Mouse (Mus musculus) liver, embryonic 13.5 days (tissue): Measurements from ENCODE around the gene Lrrc4. TPM values are rescaled to one million over a fixed set of nuclear protein-coding genes. Genes with fewer than 3 reads are reported as not detected.

Source experiments
- ATAC-seq: fragments of 200-750 bp; cut with Nextera tagmentation; 2 replicates; pipeline ENCODE4 v1.8.0; 2017; ENCODE audit warnings: low read depth, mild to moderate bottlenecking, moderate number of reproducible peaks, moderate library complexity
- DNase-seq: peaks from one replicate; pipeline ENCODE4 v3.0.0; 2022
- H3K27ac ChIP-seq: fragments of 300-500 bp; sonication (generic); 2 replicates; pipeline ENCODE4 v1.5.1; 2015; ENCODE audit warnings: moderate library complexity, mild to moderate bottlenecking, inconsistent platforms
- H3K27me3 ChIP-seq: fragments of 300-500 bp; sonication (generic); 2 replicates; pipeline ENCODE4 v1.6.1; 2015; ENCODE audit warnings: mild to moderate bottlenecking, inconsistent platforms
- H3K36me3 ChIP-seq: fragments of 300-500 bp; sonication (generic); 2 replicates; pipeline ENCODE4 v1.6.1; 2015; ENCODE audit warnings: mild to moderate bottlenecking, inconsistent platforms
- H3K4me1 ChIP-seq: fragments of 300-500 bp; sonication (generic); replicated peaks from 2 replicates; pipeline ENCODE4 v1.6.1; 2015; ENCODE audit warnings: inconsistent platforms
- H3K4me2 ChIP-seq: fragments of 300-500 bp; sonication (generic); 2 replicates; pipeline ENCODE4 v1.6.1; 2015; ENCODE audit warnings: inconsistent platforms, mild to moderate bottlenecking, moderate library complexity
- H3K4me3 ChIP-seq: fragments of 300-500 bp; sonication (generic); replicated peaks from 2 replicates; pipeline ENCODE4 v1.5.1; 2015; ENCODE audit warnings: mild to moderate bottlenecking, inconsistent platforms
- H3K9ac ChIP-seq: fragments of 300-500 bp; sonication (generic); 2 replicates; pipeline ENCODE4 v1.6.1; 2015; ENCODE audit warnings: mild to moderate bottlenecking, inconsistent platforms
- H3K9me3 ChIP-seq: fragments of 300-500 bp; sonication (generic); replicated peaks from 2 replicates; pipeline ENCODE4 v1.6.1; 2016; ENCODE audit warnings: inconsistent platforms
- WGBS: fragments of 180-500 bp; shearing (Covaris S2); methylation state at CpG from one replicate; pipeline ENCODE4 v1.1.7; 2015; ENCODE audit not compliant: insufficient replicate concordance; 5-methylcytosine and 5-hydroxymethylcytosine counted together
- polyA plus RNA-seq: library from polyadenylated mRNA; unstranded; fragments of >200 nt; fragmentation: Nextera tagmentation; extraction: Ambion mirVana; gene quantifications from 2 replicates; pipeline ENCODE4 v1.2.1, GENCODE M21; 2015

Gene Lrrc4
- polyA plus RNA-seq, 1 experiment from 2014 or later, result 0.08 TPM

DNA sequence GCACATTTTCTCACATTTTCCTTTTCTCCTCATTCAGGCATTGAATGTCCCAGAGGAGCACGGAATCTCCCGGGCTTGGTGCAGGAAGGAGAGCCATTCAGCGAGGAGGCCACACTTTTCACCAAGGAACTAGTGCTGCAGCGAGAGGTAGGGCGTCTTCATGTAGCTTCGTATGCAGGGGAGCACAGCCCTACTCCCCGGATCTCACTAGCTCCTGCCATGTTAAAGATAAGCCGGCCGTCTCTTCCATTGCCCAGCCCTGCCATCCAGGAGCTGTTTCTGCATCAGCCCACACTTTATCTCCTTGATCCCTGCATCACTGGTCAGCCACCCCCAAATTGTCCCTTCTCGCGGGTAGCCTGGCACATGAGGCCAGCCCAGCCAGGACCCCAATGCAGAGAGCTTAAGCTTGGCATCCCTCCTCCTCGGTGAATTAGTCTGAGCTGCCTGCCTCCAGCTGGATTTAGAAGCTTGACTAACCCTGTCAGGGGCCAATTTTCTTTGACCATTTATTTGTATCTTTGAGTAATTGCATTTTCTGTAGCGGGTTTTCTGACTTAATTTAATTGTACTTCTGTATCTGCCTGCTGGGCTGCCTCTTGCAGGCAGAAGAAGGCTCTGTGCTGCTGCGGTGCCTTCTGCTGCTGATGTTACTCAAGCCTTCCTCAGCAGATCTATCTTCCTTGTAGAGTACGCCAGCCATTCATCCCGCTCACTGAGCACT, 35.6 kb downstream of the Lrrc4 start:
- no peak for ATAC-seq
- Histone ChIP-seq H3K27ac (no peak overlapping the region), H3K4me1 (peaks cover 4% of the 10 kb centered on the region), H3K9ac (no peak overlapping the region), H3K4me2 (no peak overlapping the region), H3K9me3 (no peaks in the 10 kb centered on the region), H3K36me3 (peaks cover 24% of the 10 kb centered on the region), H3K27me3 (no peaks in the 10 kb centered on the region), H3K4me3 (no peak overlapping the region)
- no peak for DNase-seq
- 83% methylated on average over 16 of the region's 16 CpGs for WGBS

DNA sequence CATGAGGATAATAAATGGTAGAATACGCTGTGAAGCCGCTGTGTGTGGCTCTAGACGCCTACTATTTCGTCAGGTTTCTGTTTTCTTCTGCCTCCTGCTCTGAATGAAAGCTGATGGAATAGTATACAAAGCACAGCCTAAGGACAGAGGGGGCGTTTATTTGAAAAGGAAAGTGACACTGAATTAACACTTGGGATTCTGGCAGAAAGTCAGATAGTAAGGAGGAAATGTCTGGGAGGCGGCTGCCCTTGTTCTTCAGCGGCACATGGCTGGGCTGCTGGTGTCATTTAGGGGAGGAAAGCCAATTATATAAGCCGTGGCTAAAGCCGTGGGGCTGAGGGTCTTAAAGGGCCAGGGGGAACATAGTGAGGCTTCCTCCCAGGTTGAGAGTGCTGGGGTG, 36.2 kb downstream of the Lrrc4 start:
- ATAC-seq (no peak), DNase-seq (no peak)
- Histone ChIP-seq H3K4me2 (no peak overlapping the region), H3K9ac (no peak overlapping the region), H3K4me1 (peaks cover 7% of the 10 kb centered on the region), H3K27ac (no peak overlapping the region), H3K9me3 (no peaks in the 10 kb centered on the region), H3K4me3 (no peak overlapping the region), H3K36me3 (peaks cover 24% of the 10 kb centered on the region), H3K27me3 (no peaks in the 10 kb centered on the region)
- 73% methylated on average over 9 of the region's 9 CpGs for WGBS

DNA sequence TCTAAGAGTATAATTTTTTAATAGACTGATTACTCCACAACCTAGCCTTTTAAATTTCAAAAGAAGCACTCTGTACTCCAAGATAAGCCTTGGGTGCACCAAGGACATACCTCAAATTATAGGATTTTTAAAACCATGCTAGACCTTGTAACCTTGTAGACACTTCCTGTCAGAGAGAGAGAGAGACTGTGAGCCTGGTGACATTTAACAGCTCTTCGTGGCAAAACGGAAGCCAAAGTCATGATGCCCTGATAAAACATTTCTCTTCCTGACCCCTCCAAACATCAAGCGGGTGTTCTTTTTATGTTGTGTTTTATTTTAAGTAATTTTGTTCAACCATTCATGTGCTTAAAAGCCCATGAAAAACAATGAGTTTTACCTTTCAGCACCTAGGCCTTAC, 39.7 kb downstream of the Lrrc4 start:
- no peak for DNase-seq
- H3K9ac ChIP-seq, result no peak overlapping the region
- no peak overlapping the region for H3K4me3 ChIP-seq
- no peak for ATAC-seq
- H3K9me3 ChIP-seq, result no peaks in the 10 kb centered on the region
- no peak overlapping the region for H3K4me2 ChIP-seq
- peaks cover 26% of the 10 kb centered on the region for H3K4me1 ChIP-seq
- H3K36me3 ChIP-seq, result peaks cover 16% of the 10 kb centered on the region
- H3K27me3 ChIP-seq, result no peaks in the 10 kb centered on the region
- H3K27ac ChIP-seq, result no peak overlapping the region
- WGBS, result 33% methylated on average over 3 of the region's 3 CpGs

DNA sequence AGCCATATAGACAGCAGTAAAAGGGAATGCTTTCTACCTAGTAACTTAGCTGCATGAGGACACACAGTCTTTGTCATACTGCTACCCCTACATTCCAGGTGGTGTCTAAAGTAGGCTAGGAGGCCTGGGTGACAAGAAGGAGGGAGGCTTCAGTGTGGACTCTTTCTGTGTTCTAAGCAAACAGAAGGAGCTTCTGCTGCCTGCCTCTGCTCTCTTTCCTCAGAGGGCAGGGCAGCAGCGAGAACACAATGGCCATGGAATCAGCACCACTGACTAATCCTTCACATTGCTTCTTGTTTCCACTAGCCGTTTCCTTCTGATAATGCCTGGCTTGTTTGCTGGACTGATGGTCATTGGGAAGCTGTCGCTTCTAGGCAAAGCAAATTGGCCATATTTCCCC, 40.4 kb downstream of the Lrrc4 start:
- H3K9ac ChIP-seq, result no peak overlapping the region
- ATAC-seq (no peak), DNase-seq (no peak)
- no peak overlapping the region for H3K4me3 ChIP-seq
- no peaks in the 10 kb centered on the region for H3K9me3 ChIP-seq
- H3K27ac ChIP-seq, result no peak overlapping the region
- H3K36me3 ChIP-seq, result peaks cover 9% of the 10 kb centered on the region
- no peak overlapping the region for H3K4me2 ChIP-seq
- H3K4me1 ChIP-seq, result peaks cover 32% of the 10 kb centered on the region
- 34% methylated on average over 3 of the region's 3 CpGs for WGBS
- no peaks in the 10 kb centered on the region for H3K27me3 ChIP-seq

DNA sequence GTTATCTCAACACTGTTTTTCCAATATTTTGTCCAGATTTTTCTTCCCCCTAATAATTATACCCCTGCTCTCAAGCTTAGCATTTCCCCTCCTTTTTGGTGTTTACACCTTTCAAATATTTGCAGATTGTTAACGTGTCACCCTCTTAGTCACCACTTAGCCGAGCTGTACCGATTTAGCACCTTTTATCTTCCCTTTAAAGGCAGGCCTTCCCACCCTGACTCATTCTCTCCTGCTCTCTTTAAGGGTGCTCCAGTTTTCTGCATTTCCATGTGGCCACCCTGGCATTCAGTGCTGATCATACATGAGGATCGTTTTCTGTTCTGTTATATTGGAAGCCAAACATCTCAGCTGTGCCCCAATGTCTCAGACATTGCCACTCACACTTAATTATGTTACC, 41.9 kb downstream of the Lrrc4 start:
- no peak overlapping the region for H3K9ac ChIP-seq
- H3K27ac ChIP-seq, result no peak overlapping the region
- no peaks in the 10 kb centered on the region for H3K9me3 ChIP-seq
- no peak overlapping the region for H3K4me3 ChIP-seq
- ATAC-seq (no peak), DNase-seq (no peak)
- 52% methylated on average over 4 of the region's 4 CpGs for WGBS
- H3K36me3 ChIP-seq, result peaks cover 4% of the 10 kb centered on the region
- peaks cover 42% of the 10 kb centered on the region for H3K4me1 ChIP-seq
- no peaks in the 10 kb centered on the region for H3K27me3 ChIP-seq
- no peak overlapping the region for H3K4me2 ChIP-seq

DNA sequence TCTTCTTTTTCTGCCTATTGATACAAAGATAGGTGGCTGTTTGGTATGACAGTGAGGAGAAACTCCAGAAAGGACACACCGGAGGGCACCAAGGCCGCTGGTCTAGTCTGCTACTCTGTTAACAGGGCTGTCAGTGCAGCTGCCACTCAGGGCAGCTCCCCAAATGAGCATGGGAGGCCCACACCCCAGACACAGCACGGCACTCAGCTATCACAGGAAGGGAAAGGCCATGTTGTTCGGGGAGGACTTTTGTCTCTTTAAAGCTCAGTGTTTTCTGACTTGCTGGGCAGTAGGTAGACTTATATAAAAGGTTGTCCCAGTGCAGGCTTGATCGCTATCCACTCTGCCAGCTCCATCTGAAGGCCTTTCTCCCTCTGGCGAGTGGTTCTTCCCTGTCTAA, 44.4 kb downstream of the Lrrc4 start:
- peaks cover 42% of the 10 kb centered on the region for H3K4me1 ChIP-seq
- ATAC-seq, result no peak
- H3K36me3 ChIP-seq, result no peaks in the 10 kb centered on the region
- H3K9me3 ChIP-seq, result no peaks in the 10 kb centered on the region
- no peak overlapping the region for H3K4me3 ChIP-seq
- 43% methylated on average over 6 of the region's 6 CpGs for WGBS
- no peak overlapping the region for H3K27ac ChIP-seq
- no peak for DNase-seq
- H3K9ac ChIP-seq, result no peak overlapping the region
- no peak overlapping the region for H3K4me2 ChIP-seq
- H3K27me3 ChIP-seq, result no peaks in the 10 kb centered on the region

DNA sequence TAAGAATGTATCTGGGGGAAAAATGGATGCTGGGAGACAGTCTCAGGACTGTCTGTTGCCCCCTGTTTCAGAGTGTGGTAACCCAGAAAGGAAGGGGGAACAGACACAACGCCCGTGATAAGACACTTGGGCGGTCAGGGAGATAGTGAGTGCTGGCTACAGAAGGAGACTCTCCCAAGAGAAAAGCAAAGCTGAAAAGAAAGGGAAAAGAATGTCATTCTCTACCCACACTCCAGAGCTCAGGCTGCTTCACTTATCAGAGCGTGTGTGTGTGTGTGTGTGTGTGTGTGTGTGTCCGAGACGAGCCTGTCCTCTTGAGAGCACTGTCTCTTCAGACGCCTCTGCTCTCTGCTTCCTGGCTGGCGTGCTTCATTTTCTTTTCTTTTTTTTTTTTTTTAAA, 45.8 kb downstream of the Lrrc4 start:
- WGBS, result 19% methylated on average over 8 of the region's 8 CpGs
- H3K27me3 ChIP-seq, result no peaks in the 10 kb centered on the region
- H3K4me2 ChIP-seq, result no peak overlapping the region
- peaks cover 36% of the 10 kb centered on the region for H3K4me1 ChIP-seq
- H3K9ac ChIP-seq, result no peak overlapping the region
- ATAC-seq (peak; percentile 64), DNase-seq (no peak)
- no peaks in the 10 kb centered on the region for H3K9me3 ChIP-seq
- no peaks in the 10 kb centered on the region for H3K36me3 ChIP-seq
- 0 out of 2 replicates have a peak overlapping the region, but pooled peaks have one; percentile 26 for H3K27ac ChIP-seq
- H3K4me3 ChIP-seq, result no peak overlapping the region

DNA sequence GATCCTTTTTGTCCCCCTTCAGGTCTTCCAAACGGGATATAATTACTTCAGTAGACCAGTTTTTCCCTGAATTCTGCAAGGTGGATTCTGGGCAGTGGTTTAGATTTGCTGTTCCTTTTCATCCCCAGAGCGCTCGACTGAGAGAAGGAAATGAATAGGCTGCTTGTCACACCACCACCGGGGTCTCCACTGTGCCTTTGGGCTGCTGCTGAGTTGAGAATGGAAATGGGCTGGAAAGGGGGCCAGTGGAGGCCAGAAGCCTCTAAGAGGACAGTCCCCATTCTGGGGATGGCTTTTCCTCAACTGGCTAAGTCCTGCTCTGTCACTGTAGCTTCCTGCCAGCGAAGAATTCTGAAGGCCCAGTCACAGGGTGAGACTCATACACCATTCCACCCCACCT, 47.6 kb downstream of the Lrrc4 start:
- Histone ChIP-seq H3K27ac (no peak overlapping the region), H3K9ac (no peak overlapping the region), H3K4me2 (no peak overlapping the region), H3K4me3 (no peak overlapping the region), H3K27me3 (no peaks in the 10 kb centered on the region), H3K9me3 (no peaks in the 10 kb centered on the region), H3K4me1 (peaks cover 30% of the 10 kb centered on the region), H3K36me3 (no peaks in the 10 kb centered on the region)
- ATAC-seq (no peak), DNase-seq (no peak)
- WGBS, result 68% methylated on average over 5 of the region's 5 CpGs

DNA sequence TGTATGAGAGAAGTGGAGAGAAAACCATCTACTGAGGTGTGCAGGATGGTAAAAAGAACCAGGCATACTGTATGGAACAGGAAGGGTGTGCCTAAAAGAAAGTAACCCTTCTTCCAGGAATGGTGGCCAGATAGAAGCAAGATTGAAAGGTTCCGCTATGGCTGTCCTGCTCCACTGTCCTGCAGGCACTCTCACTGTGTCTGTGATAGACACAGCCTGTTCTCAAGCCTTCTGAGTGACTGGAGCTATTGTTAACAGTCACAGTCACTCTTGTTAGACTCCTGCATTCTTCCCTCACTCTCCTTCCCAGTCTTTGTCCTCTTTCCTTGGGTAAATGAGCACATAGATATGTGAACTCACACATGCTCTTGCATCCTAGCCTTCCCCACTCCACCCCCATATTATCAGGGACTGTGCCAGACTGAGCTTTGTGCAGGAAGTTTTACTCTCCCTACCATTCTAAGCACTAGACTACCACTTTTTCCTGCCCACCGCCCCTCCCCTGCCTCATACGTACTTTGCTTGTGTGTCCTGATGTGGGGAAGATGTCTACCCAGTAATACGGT, 48.4 kb downstream of the Lrrc4 start:
- ATAC-seq, result no peak
- no peak overlapping the region for H3K27ac ChIP-seq
- H3K4me1 ChIP-seq, result peaks cover 25% of the 10 kb centered on the region
- H3K4me2 ChIP-seq, result no peak overlapping the region
- H3K36me3 ChIP-seq, result no peaks in the 10 kb centered on the region
- DNase-seq, result no peak
- WGBS, result 69% methylated on average over 4 of the region's 4 CpGs
- no peaks in the 10 kb centered on the region for H3K27me3 ChIP-seq
- no peak overlapping the region for H3K9ac ChIP-seq
- H3K4me3 ChIP-seq, result no peak overlapping the region
- no peaks in the 10 kb centered on the region for H3K9me3 ChIP-seq

DNA sequence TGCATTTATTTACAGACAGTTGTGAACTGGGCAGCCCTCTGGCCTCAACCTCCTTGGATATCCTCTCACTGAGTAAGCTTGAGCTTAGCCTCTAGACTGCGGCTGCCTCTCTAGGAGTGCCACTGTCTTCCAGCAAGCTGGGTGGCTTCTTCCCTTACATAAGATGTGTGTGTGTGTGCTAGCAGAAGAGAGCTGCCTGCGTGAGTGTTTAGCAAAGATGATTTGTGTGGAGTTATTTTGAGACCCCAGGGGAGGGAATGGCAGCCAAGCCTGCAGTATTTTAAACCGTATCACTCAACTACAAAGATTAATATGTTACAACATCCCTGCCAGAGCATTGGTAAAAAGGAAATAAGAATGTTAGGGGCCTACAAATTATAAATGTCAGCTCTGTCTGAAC, 49.9 kb downstream of the Lrrc4 start:
- Histone ChIP-seq H3K4me3 (no peak overlapping the region), H3K9ac (no peak overlapping the region), H3K4me1 (peaks cover 15% of the 10 kb centered on the region), H3K36me3 (no peaks in the 10 kb centered on the region), H3K9me3 (no peaks in the 10 kb centered on the region), H3K4me2 (no peak overlapping the region), H3K27ac (no peak overlapping the region), H3K27me3 (no peaks in the 10 kb centered on the region)
- DNase-seq (no peak), ATAC-seq (no peak)
- 69% methylated on average over 3 of the region's 3 CpGs for WGBS

DNA sequence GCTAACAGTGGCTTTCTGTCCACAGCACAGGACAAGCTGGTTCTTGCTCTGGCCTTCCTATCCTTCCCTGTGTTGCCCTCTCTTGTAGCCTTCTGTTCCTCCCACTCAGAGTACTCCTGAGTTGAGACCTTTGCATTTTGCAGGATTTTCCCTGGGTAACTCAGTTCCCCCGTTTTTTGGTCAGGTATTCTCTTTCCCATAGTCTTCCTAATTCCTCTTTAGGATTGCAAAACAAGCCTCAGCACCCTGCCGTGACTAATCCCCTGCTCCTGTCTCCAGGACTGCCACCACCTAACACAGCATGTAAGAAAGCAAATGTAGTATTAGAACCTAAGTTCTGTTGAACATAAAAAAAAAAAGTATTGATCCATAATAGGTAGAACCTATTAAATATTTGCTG, 60.2 kb downstream of the Lrrc4 start:
- Histone ChIP-seq H3K27me3 (no peaks in the 10 kb centered on the region), H3K4me1 (no peaks in the 10 kb centered on the region), H3K4me2 (no peak overlapping the region), H3K9ac (no peak overlapping the region), H3K27ac (no peak overlapping the region), H3K4me3 (no peak overlapping the region), H3K36me3 (peaks cover 18% of the 10 kb centered on the region; the same call in 1 of the 2 replicates), H3K9me3 (no peaks in the 10 kb centered on the region)
- DNase-seq (no peak), ATAC-seq (no peak)
- 46% methylated on average over 2 of the region's 2 CpGs for WGBS

DNA sequence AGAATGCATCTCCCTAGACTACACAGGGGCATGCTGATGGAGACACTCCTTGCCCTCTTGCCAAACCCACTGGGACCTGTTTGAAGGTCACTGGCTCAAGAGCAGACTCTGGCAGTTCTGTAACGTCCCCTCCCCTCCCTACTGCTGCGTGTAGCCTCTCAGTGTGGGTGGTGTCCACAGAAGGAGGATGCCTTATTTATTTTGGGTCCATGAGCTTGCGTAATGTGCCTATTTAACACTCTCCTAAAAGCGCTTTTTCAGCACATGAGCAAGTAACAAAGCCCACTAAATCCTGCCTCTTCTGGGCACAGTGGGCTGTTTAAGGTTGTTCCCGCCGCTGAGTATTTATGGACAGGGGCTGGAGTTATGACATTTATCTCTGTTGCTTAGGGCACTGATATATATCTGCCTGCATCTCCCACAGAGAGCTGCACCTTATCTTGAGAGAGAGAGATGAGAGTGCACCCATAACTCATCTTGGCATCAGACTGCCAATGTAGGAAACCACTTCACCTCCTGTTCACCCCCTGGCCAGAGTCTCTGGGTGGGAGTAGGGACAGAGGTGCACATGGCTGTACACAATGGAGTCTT, 63.6 kb downstream of the Lrrc4 start:
- no peaks in the 10 kb centered on the region for H3K9me3 ChIP-seq
- ATAC-seq, result no peak
- H3K4me1 ChIP-seq, result no peaks in the 10 kb centered on the region
- H3K4me3 ChIP-seq, result no peak overlapping the region
- H3K4me2 ChIP-seq, result no peak overlapping the region
- DNase-seq, result no peak
- no peak overlapping the region for H3K9ac ChIP-seq
- no peaks in the 10 kb centered on the region for H3K27me3 ChIP-seq
- H3K36me3 ChIP-seq, result peaks cover 18% of the 10 kb centered on the region; the same call in 1 of the 2 replicates
- WGBS, result 83% methylated on average over 6 of the region's 6 CpGs
- no peak overlapping the region for H3K27ac ChIP-seq
